Mouse (Mus musculus) C2C12 (cell line): ENCODE results near the gene Pigz. TPM values are rescaled to one million over a fixed set of nuclear protein-coding genes. Genes with fewer than 3 reads are reported as not detected.
"Not testable (repeated sequence)": the region's sequence is repeated elsewhere in the genome, so short reads cannot be mapped to it uniquely, and the experiment has no call there.

Source experiments
- H3K27me3 ChIP-seq: one replicate; pipeline ENCODE4 v1.6.1; 2011; ENCODE audit not compliant: control insufficient read depth, insufficient read depth, insufficient read length
- H3K36me3 ChIP-seq: one replicate; pipeline ENCODE4 v1.6.1; 2011; ENCODE audit not compliant: control insufficient read depth, insufficient read depth
- H3K4me3 ChIP-seq: one replicate; pipeline ENCODE4 v1.5.1; 2011; ENCODE audit warnings: mild to moderate bottlenecking, control low read depth; ENCODE audit not compliant: poor library complexity, insufficient read depth, severe bottlenecking
- H3K79me2 ChIP-seq: one replicate; pipeline ENCODE4 v1.6.1; 2011; ENCODE audit not compliant: control insufficient read depth, insufficient read depth
- H3K79me3 ChIP-seq: one replicate; pipeline ENCODE4 v1.6.1; 2011; ENCODE audit warnings: low read depth, control low read depth
- H3ac ChIP-seq: one replicate; pipeline ENCODE3; 2011; ENCODE audit warnings: low read depth; ENCODE audit not compliant: control insufficient read depth, insufficient read length
- CEBPB ChIP-seq: IDR thresholded peaks from one replicate; pipeline ENCODE4 v1.6.1; 2011; ENCODE audit warnings: low read depth, mild to moderate bottlenecking, control low read depth, moderate library complexity
- CTCF ChIP-seq: IDR thresholded peaks from one replicate; pipeline ENCODE4 v1.5.1; 2011; ENCODE audit not compliant: control insufficient read depth, insufficient read depth, insufficient read length
- FOSL1 ChIP-seq: IDR thresholded peaks from one replicate; pipeline ENCODE4 v1.8.0; 2011; ENCODE audit warnings: mild to moderate bottlenecking, low read length; ENCODE audit not compliant: poor library complexity, insufficient read depth, severe bottlenecking
- MAX ChIP-seq: IDR thresholded peaks from one replicate; pipeline ENCODE4 v1.6.1; 2011; ENCODE audit warnings: mild to moderate bottlenecking, control low read depth
- MYOD1 ChIP-seq: IDR thresholded peaks from one replicate; pipeline ENCODE4 v1.6.1; 2011; ENCODE audit warnings: low read depth; ENCODE audit not compliant: control insufficient read depth, insufficient read length
- MYOG ChIP-seq: IDR thresholded peaks from one replicate; pipeline ENCODE4 v1.6.1; 2011; ENCODE audit not compliant: control insufficient read depth, insufficient read length; ENCODE audit errors: extremely low read depth
- USF1 ChIP-seq: IDR thresholded peaks from one replicate; pipeline ENCODE4 v1.6.1; 2011; ENCODE audit warnings: low read depth, mild to moderate bottlenecking, control low read depth, moderate library complexity
- polyA plus RNA-seq: library from polyadenylated mRNA; unstranded; fragments of >200 nt; fragmentation: generic; extraction: Trizol; gene quantifications from one replicate; pipeline ENCODE4 v1.2.1, GENCODE M21; 2012; ENCODE audit warnings: missing spikeins

The Pigz gene
- polyA plus RNA-seq, 1 experiment = 0.05 TPM

DNA sequence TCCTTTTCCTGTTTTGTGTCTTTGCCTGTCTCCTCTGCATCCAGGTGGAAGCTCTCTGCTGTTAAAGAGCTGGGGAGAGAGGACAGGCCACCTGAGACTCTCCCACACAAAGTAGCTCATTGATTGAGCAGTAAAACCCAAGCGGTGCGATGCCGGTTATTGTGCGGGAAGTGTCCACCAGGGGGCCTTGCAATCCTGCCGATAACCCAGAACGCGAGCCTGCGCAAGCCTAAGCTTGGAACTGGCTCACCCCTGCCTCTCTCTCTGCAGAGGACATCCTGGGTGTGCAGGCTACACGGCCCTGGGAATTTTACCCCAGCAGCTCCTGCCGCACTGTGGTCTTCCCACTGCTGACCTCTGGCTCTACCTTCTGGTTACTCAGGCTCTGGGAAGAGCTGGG lies 10.3 kb downstream of the Pigz start:
- TF ChIP-seq CTCF = peak; percentile 67
- no peak for TF ChIP-seq MAX
- no peaks in the 10 kb centered on the region for H3K27me3 ChIP-seq
- H3ac ChIP-seq = no peak overlapping the region
- H3K79me3 ChIP-seq = peaks cover 20% of the 10 kb centered on the region
- H3K36me3 ChIP-seq = no peaks in the 10 kb centered on the region
- peaks cover 40% of the 10 kb centered on the region for H3K79me2 ChIP-seq
- H3K4me3 ChIP-seq = no peak overlapping the region

DNA sequence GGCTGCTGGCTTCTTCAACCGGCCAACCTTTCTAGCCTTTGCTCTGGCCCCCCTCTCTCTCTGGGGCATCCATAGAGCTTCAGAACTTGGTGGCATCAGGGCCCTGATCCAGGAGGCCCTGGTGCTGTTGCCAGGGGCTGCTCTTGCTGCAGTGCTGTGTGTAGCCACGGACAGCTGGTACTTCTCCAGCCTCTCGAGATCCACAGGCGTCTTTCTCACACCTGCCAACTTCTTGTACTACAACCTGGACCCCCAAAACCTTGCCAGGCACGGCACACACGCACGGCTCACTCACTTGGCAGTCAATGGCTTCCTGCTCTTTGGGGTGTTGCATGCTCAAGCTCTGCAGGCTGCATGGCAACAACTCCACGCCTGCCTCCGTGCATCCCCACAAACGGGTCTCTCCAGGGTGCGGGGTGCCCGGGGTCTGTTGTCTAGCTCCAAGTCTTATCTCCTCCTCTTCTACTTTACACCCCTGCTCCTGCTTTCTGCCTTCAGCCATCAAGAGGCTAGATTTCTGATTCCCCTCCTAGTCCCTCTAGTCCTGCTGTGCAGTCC lies 11.1 kb downstream of the Pigz start:
- no peak for TF ChIP-seq MYOG
- TF ChIP-seq MAX = no peak
- no peak for TF ChIP-seq USF1
- TF ChIP-seq MYOD1 = no peak
- no peak for TF ChIP-seq CTCF
- TF ChIP-seq FOSL1 = no peak
- no peak for TF ChIP-seq CEBPB
- Histone ChIP-seq H3K79me3 (peaks cover 28% of the 10 kb centered on the region), H3ac (no peak overlapping the region)

DNA sequence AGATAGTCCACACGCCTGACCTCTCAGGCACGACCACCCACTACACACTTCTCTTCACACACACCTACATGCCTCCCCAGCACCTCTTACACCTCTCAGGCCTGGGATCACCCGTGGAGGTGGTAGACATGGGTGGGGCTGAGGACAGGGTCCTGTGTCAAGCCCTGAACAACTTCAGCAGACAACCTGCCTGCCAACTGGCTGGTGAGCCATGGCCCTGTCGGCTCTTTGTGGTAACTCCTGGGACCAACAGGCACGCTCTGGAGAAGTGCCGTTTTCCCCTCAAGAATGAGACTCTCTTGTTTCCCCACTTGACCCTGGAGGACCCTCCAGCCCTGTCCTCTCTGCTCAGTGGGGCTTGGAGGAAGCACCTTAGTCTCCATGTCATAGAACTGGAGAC lies 11.7 kb downstream of the Pigz start:
- Histone ChIP-seq H3K79me3 (peaks cover 34% of the 10 kb centered on the region), H3ac (no peak overlapping the region), H3K79me2 (peaks cover 54% of the 10 kb centered on the region), H3K36me3 (peaks cover 5% of the 10 kb centered on the region), H3K4me3 (no peak overlapping the region), H3K27me3 (no peaks in the 10 kb centered on the region)
- TF ChIP-seq MYOG = no peak
- TF ChIP-seq MYOD1 = no peak
- TF ChIP-seq USF1 = no peak
- TF ChIP-seq MAX = no peak
- TF ChIP-seq CEBPB = no peak
- TF ChIP-seq FOSL1 = no peak
- TF ChIP-seq CTCF = no peak

More for the DNA sequence above, 11.1 kb downstream of the Pigz start:
- Histone ChIP-seq H3K4me3 (no peak overlapping the region), H3K36me3 (no peaks in the 10 kb centered on the region), H3K79me2 (peaks cover 48% of the 10 kb centered on the region), H3K27me3 (no peaks in the 10 kb centered on the region)

DNA sequence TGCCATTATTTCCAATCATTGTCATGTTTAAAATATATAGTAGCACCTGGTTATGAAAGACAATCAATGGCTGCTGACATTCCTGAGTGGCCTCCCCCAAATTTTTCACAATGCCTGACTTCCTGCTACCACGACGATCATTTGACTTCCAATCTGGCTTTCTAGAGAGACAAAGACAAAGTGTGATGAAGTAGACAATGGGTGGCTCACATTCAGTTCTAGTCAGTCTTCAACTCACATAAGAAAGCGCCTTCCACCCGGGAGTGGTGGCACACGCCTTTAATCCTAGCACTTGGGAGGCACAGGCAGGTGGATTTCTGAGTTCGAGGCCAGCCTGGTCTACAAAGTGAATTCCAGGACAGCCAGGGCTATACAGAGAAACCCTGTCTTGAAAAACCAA lies 12.3 kb downstream of the Pigz start:
- not testable (repeated sequence) for H3K27me3 ChIP-seq, H3ac ChIP-seq, H3K4me3 ChIP-seq
- H3K79me3 ChIP-seq = peaks cover 40% of the 10 kb centered on the region
- H3K36me3 ChIP-seq = peaks cover 11% of the 10 kb centered on the region
- H3K79me2 ChIP-seq = peaks cover 60% of the 10 kb centered on the region

DNA sequence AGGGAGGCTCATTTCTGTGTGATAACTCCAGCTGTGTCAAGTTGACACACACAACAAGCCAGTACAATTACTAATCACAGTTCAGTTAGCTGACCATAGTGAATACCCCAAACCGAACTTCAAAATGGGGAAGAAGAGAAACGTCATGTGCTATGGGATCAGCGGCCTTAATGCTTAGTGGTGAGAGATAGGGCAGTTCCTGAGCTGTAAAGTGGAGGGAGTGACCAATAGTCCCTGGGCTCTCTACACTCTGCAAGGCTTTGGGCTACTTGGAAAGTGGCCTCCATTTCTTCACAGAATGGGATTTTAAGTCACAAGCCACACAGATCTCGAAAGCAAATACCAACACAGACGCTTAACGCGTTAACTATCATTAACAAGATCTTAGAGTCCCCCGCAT lies 13.7 kb downstream of the Pigz start:
- Histone ChIP-seq H3K79me2 (peaks cover 73% of the 10 kb centered on the region), H3K27me3 (no peaks in the 10 kb centered on the region), H3K36me3 (peaks cover 11% of the 10 kb centered on the region), H3K4me3 (peak overlapping the region; percentile 87), H3ac (peak overlapping the region; percentile 89), H3K79me3 (peaks cover 53% of the 10 kb centered on the region)
- no peak for TF ChIP-seq USF1
- TF ChIP-seq CEBPB = no peak
- no peak for TF ChIP-seq MAX
- TF ChIP-seq FOSL1 = no peak
- no peak for TF ChIP-seq MYOG
- TF ChIP-seq CTCF = no peak
- TF ChIP-seq MYOD1 = no peak

DNA sequence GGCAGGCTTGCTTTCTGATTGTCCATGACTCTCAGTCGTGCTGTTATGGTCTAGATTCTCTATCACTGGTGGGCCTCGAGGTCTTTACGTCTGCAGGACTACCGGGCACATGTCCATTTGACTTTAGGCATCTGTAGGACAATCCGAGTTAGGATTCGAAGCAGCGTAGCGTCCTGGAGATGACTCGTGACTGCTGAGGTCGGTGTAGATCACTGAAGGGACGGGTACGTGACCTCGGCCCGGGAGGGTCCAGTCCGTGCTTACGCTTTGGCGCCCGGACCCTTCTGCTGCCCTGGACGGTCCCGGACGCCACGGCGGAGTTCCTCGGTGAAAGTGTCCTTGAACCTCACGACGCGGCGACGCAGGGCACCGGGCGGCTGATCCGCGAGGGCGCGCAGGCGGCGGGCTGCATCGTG lies 14.3 kb downstream of the Pigz start:
- peak overlapping the region; percentile 89 for H3ac ChIP-seq
- peaks cover 11% of the 10 kb centered on the region for H3K36me3 ChIP-seq
- peak overlapping the region; percentile 87 for H3K4me3 ChIP-seq
- no peaks in the 10 kb centered on the region for H3K27me3 ChIP-seq
- H3K79me2 ChIP-seq = peaks cover 79% of the 10 kb centered on the region
- TF ChIP-seq CEBPB = no peak
- H3K79me3 ChIP-seq = peaks cover 53% of the 10 kb centered on the region

DNA sequence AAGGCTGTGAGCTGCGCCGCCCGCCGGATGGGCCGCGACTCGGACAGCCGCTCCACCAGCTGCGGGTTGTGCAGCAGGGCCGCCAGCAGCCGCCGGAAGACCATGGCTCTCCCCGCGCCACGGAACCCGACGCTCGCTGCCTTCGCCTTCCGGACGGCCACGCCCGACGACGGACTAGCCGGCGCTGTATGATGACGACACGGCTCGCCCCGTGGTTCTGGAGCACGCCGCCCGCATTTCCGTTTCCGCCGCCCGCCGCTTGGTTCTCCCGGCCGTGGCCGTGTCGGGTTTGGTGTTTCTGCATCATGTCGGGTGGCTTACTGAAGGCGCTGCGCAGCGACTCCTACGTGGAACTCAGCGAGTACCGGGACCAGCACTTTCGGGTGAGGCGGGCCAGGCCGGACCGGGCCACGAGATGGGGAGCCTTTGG lies 14.7 kb downstream of the Pigz start, which contains the start of the genes 0610012G03Rik and Ncbp2:
Gene 0610012G03Rik, minus strand, starts transcription at position 150 of the 430 bp plus-strand sequence.
Gene Ncbp2, plus strand, starts transcription at position 169 of the 430 bp plus-strand sequence.
- Histone ChIP-seq H3K36me3 (peaks cover 11% of the 10 kb centered on the region), H3ac (peak within 1 kb of the TSS; percentile 89), H3K79me3 (peaks cover 53% of the 10 kb centered on the region), H3K79me2 (peaks cover 83% of the 10 kb centered on the region), H3K4me3 (peak within 1 kb of the TSS; percentile 87), H3K27me3 (no peaks in the 10 kb centered on the region)
- no peak for TF ChIP-seq MYOD1
- TF ChIP-seq USF1 = peak; percentile 15
- peak; percentile 42 for TF ChIP-seq CTCF
- TF ChIP-seq FOSL1 = no peak
- peak; percentile 92 for TF ChIP-seq MAX
- TF ChIP-seq CEBPB = no peak
- TF ChIP-seq MYOG = no peak
